Mouse (Mus musculus) adrenal gland, postnatal 36 days (tissue): ENCODE data around the gene Abhd16a. TPM values are rescaled to one million over a fixed set of nuclear protein-coding genes. Genes with fewer than 3 reads are reported as not detected.
A peak's percentile ranks its signal among the peaks of the same experiment; 100 is the strongest.

Experiments
- DNase-seq, 2 experiments: peaks; one replicate each; pipeline ENCODE4 v3.0.0; 2021; ENCODE audit warnings: mixed read lengths in 1 of 2
- long read RNA-seq, 2 experiments: library from polyadenylated mRNA; stranded (forward); transcript quantifications; one replicate each; pipeline ENCODE4 v2.0.0; 2021; ENCODE audit warnings: borderline sequencing depth in 2 of 2
- total RNA-seq, 2 experiments: library from RNA; stranded (reverse); gene quantifications; 2 replicates each; pipeline ENCODE4 v1.2.3; 2021

The Abhd16a gene
- total RNA-seq = 10 to 100 TPM; 73.9 to 89.4 TPM
- long read RNA-seq, experiment 1, transcript Abhd16a-201 (20 exons, 1,945 nt) = major isoform, 141 of 174 reads
- long read RNA-seq, experiment 1, partial matches to known transcripts = 21 of 174 reads
- long read RNA-seq, experiment 1, other reads (novel, unspliced or antisense) = 10 of 174 reads
- long read RNA-seq, experiment 2, transcript Abhd16a-201 (20 exons, 1,945 nt) = major isoform, 52 of 64 reads
- long read RNA-seq, experiment 2, partial matches to known transcripts = 8 of 64 reads
- long read RNA-seq, experiment 2, other reads (novel, unspliced or antisense) = 4 of 64 reads

GRCm38 (mm10) chr17:35088825-35089644 is at the start of gene Abhd16a:
Gene Abhd16a, plus strand, starts transcription at chr17:35089263.
- DNase-seq = peak; percentile 95 to 96

GRCm38 (mm10) chr17:35043794-35044193 is 45.3 kb upstream of the Abhd16a start:
- no peak for DNase-seq

DNA sequence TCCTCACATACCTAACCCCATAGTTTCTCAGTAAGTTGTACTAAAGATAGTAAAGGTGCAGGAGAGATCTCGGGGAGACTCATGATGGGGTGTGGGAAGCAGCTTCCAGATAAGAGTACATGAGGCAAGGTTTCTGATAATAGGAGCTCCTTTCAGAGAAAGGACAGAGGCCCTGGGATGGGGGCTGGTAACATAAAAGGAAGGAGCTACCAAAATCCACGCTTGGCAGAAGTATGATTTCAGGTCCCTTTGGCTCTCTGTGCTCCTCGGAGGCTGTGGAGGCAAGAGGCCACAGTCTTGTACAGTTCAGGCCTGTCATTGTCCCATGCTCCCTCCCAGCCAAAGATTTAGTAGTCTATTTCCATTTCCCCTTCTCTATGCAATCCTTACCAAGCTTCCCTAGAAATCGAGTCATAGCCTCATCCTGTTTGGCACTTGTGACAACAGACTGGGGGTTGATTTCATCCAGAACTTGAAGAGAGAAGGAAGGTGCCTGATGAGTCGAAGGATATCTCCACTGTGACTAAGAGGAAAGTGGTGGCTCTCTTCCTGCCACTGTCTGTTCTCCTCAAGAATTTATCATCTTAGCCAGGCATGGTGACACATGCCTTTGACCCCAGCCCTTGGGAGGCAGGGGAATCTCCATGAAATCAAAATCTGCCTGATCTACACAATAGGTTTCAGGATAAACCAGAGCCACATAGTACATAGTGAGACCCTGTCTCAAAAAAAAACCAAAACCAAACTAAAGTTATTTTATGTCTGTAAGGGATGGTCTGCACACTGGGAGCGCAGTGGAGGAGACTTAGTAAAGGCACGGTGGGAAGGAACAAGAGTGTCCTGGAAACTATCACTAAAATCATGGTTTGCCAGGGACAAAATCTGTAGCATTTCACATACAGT is 43.9 kb upstream of the Abhd16a start:
- no peak for DNase-seq

GRCm38 (mm10) chr17:35045807-35046680 is 43.0 kb upstream of the Abhd16a start:
- no peak for DNase-seq

DNA sequence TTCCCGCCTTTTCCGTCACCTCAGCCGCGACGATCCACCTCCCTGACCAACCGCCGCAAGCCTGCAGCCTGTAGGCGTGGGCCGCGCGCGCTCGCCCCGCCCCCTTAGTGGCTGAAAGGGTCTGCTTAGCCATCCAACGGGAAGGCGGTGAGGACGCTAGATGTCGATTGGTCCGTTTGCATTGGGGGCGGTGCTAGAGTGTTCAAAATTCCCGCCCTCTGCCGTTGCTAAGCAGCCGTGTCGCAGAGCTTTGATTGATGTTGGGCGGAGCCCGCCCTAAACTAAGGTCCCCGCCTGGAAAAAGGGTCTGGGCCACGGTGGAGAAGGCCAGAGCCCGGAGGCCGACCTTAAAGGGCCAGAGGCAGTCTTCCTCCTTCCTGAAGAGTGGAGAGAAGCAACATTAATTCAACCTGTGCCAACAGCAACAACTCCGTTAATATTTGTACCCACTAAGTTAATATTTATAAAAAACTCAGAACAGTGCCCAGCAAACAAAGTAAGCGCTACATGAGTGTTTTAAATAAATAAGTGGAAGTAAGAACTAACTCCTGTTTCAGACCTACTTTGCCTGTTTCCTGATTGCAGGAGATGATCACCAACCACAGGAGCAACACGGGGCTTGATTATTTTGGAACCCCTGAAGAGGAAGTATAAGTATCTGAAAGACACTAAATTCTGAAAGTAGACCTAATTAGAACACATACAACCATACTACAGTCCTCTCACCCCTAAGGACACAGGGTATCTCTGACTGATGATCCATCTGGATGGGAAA is 42.2 kb upstream of the Abhd16a start, which contains the start of gene Msh5:
Msh5 (minus strand) TSS at position 65 of the 775 bp plus-strand sequence.
- peak; percentile 96 to 97 for DNase-seq

GRCm38 (mm10) chr17:35047688-35048087 is 41.4 kb upstream of the Abhd16a start:
- DNase-seq = no peak

DNA sequence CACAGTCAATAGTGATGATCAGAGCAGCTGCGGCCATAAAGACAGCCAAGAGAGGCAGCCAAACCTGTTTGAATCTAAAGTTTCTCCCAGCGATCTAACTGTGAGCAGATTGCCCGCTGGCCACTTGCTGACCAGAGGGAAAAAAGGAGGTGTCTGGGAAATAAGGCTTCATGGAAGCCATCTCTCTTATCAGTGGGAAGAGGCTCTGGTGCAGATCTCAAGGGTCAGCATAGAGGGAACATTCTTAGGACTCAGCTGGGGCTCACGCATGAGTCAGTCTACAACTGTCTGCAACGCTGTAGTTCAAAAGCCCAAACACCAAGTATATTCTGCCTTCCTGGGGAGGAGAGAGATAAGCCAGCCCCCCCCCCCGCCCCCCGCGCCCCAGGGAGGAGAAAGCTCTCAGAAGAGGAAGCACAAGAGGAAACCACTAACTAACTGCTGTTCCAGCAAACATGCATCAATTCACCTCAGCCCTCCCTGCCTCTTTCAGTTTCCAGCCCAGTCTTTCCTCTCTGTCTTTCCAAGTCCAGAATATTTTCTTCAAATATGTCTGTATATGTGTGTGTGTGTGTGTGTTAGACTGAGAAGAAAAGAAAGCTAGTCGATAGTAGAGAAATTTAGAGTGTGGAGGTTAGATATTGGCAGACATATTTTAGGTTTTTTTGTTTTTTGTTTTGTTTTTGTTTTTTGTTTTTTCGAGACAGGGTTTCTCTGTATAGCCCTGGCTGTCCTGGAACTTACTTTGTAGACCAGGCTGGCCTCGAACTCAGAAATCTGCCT is 40.7 kb upstream of the Abhd16a start:
- no peak for DNase-seq

- no peak for DNase-seq
Observed at GRCm38 (mm10) chr17:35048932-35049440, 40.1 kb upstream of the Abhd16a start.

GRCm38 (mm10) chr17:35049561-35050016 is 39.5 kb upstream of the Abhd16a start, which contains the start of gene Clic1:
Gene Clic1, plus strand, starts transcription at chr17:35049966.
- DNase-seq = peak; percentile 43 to 66

DNA sequence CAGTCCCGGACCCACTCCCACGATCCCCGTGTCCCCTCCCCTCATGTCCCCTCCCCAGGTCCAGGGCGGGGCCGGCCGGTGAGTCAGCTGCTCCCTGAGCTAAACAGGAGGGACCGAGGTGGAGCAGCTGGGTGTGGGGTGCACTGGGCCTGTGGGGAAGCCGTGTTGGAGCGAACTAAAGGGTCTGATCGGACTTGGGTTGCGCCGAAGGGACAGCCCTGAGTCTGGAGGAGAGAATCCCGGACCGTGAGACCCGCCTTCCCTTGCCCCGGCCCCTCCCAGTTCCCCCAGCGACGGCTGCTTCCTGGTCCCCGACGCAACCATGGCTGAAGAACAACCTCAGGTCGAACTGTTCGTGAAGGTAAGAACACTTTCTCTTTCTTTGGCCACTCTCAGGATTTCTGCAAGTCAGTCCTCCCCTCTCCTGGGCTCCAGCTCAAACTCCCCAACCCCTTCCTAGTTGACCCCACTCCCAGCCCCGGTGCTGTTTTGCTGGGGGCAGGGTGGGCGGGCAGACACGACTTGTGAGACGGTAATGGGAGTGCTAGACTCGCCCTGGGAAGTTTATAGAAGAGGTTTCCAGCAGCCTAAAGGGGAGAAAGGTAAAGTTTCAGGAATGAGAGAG is 38.8 kb upstream of the Abhd16a start:
- peak; percentile 78 to 89 for DNase-seq

- DNase-seq = peak; percentile 74 to 85
Observed at GRCm38 (mm10) chr17:35051156-35052086, 37.6 kb upstream of the Abhd16a start.

DNA sequence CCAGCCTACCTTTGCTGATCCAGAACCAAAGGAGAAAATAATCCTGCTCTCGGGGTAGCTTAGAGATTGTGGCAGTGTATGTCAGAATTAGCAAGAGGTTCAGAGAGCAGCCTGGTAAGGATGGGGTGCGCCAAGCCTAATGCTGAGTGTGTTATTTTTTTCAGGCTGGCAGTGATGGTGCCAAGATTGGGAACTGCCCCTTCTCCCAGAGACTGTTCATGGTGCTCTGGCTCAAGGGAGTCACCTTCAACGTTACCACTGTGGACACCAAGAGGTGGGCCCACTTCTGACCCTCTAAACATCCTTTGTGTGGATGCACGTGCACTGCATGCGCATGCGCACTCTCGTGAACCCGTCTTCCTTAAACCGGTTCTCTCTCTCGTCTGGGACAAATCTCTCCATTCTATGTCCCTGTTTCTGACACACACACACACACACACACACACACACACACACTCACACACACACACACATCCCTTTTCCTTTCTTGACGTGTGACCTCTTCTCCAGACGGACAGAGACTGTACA is 36.7 kb upstream of the Abhd16a start:
- DNase-seq = no peak

- DNase-seq = no peak
Observed at GRCm38 (mm10) chr17:35055691-35056495, 33.2 kb upstream of the Abhd16a start.

- no peak for DNase-seq
Observed at GRCm38 (mm10) chr17:35057090-35057489, 32.0 kb upstream of the Abhd16a start.

DNA sequence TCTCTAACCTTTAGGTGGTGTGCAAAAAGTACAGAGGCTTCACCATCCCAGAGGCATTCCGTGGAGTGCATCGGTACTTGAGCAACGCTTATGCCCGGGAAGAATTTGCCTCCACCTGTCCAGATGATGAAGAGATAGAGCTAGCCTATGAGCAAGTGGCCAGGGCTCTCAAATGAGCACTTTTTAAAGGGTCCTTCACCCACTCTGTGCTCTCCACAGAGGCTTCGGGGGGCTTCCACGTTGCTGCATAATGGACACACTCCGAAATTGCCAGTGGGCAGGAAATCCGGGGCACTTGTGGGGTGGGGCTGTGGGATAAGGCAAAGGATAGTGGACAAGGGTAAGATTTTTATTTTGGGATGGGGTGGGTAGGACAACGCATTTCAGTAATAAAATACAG is 30.7 kb upstream of the Abhd16a start:
- no peak for DNase-seq
